Mouse (Mus musculus) frontal cortex, adult (tissue): ENCODE measurements around the gene Wfdc1.

Experiments used
- ATAC-seq: cut with Nextera tagmentation; 2 replicates; pipeline ENCODE4 v1.9.2; 2017; ENCODE audit warnings: mild to moderate bottlenecking, moderate library complexity, mixed read lengths; ENCODE audit not compliant: low TSS enrichment

The Wfdc1 gene

DNA sequence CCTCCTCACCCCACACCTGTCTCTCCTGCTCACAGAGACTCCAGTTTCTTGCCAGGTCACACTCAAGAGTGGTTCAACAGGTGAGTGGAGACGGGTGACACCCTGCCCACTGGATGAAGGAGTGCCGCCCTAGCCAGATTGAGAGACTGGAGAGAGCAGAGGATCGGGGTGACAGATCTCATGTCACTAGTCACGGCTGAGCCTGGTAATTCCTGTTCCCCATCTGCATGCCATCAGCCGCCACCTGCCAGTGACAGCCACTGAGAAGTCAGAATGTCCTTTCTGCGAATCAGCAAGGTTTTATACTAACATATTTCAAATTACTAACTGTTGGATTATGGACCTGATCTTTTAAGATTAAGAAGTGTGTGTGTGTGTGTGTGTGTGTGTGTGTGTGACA lies 24.4 kb downstream of the Wfdc1 start:
- ATAC-seq = no peak

- ATAC-seq = no peak
These were observed 25.8 kb downstream of the Wfdc1 start for GRCm38 (mm10) chr8:119691989-119692388.

- no peak for ATAC-seq
These were observed 28.5 kb downstream of the Wfdc1 start for GRCm38 (mm10) chr8:119694696-119695095.

DNA sequence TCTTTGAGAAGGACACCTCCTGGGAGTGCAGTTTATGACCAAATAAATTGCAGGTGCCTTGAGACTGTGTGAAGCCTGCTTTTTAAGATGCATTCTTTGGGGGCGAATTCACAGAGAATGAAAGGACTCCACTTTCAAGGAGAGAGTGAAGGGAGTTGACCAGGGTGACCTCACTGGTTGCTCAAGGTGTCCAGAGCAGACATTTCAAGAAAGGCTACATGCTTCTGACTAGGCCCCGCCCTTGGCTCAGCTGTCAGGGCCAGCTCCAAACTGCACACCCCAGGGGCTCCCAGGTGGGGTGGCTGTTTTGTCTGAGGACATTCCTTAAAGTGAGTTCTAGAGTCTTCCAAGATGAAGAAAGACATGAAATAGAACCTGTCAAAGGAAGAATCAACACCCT lies 31.0 kb downstream of the Wfdc1 start:
- ATAC-seq = no peak

GRCm38 (mm10) chr8:119698960-119699359 lies 32.8 kb downstream of the Wfdc1 start:
- ATAC-seq = no peak

DNA sequence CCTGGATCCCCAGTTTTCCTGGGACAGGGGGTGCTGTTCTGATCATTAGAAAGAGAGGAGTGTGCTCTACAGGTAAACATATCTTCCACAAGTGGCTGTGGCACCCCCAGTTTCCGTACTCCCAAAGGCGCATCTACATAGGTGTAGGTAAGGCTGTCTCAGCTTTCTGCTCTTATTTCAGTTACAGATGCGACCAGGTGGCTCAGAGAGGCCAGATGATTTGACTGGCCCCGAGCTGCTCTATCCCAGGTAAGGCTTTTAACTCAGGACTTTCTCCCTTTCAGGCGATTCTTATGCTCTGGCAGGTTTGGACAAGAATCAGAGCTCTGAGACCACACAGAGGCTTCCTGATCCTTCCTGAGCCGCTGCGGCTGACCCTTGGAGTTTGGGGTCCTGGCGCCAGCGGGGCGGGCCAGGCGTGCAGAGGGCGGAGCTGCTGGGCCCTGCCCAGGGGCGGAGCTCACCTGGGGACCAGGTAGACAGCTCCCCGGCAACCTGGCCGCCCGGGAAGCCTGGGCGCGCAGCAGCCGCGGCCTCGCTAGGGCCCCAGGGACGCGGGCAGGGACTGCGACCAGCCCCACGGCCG lies 33.5 kb downstream of the Wfdc1 start, which contains the start of gene Atp2c2:
Atp2c2 (plus strand) TSS at position 461 of the 586 bp plus-strand sequence.
- no peak for ATAC-seq

GRCm38 (mm10) chr8:119702965-119703364 lies 36.8 kb downstream of the Wfdc1 start:
- ATAC-seq = no peak

- no peak for ATAC-seq
These were observed 41.0 kb downstream of the Wfdc1 start for GRCm38 (mm10) chr8:119707146-119707545.

- no peak for ATAC-seq
These were observed 42.3 kb downstream of the Wfdc1 start for GRCm38 (mm10) chr8:119708471-119708870.

- ATAC-seq = no peak; the same call in 1 of the 2 replicates
These were observed 42.9 kb downstream of the Wfdc1 start for GRCm38 (mm10) chr8:119708878-119709702.

DNA sequence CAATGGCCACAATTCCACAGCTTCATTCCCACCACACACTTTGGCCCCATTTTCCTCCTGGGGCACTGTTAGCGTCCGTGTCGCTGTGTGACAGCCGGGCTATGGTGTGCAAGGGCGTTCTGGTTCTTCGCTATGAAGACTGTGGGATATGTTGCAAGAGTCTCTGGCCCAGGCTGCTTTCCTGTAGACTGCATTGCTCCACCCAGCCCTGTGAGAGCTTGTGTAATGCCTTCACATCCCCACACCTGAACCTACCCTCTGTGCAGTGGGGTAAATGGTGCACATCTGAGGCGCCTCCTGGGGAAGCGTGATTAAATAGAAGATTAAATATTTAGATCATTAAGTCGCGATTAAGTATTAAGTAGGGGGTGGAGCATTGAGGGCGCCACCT lies 43.5 kb downstream of the Wfdc1 start:
- ATAC-seq = no peak

DNA sequence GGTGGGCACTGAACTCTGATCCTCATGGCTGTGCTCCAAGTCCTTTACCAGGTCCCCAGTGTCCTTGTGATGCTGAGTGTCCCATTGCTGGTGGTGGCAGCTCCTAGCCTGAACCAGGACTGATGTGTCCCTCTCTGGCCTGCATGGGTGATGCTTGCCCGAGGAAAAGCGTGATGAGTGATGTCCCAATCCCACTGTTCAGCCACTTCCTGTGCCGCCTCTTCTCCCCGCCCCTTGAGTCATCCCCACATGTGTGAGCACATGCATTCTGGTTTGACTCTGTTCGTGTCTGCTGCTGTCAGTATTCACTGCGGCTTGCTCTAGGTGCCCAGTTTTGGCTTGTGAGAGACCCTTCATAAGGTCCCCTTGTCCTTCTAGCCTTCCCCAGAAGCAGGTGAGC lies 46.1 kb downstream of the Wfdc1 start:
- ATAC-seq = no peak

DNA sequence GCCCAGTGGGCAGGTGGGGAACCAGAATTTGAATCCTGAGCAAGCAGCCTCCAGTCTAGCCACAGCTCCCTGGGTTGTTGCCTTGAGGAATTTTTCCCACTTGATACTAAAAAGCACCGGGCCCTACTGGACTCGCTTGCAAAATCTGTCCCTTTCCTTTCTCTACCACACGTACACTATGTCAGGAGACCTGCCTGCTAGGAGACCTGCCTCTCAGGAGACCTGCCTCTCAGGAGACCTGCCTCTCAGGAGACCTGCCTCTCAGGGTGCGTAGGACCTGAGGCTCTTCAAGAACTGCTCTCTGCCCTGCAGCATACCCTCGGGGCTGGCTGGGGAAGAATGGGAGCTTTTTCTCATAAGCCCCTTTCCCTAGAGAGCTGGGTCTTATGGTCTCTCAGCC lies 47.3 kb downstream of the Wfdc1 start:
- no peak for ATAC-seq

- no peak for ATAC-seq
These were observed 49.1 kb downstream of the Wfdc1 start for GRCm38 (mm10) chr8:119715221-119715620.

DNA sequence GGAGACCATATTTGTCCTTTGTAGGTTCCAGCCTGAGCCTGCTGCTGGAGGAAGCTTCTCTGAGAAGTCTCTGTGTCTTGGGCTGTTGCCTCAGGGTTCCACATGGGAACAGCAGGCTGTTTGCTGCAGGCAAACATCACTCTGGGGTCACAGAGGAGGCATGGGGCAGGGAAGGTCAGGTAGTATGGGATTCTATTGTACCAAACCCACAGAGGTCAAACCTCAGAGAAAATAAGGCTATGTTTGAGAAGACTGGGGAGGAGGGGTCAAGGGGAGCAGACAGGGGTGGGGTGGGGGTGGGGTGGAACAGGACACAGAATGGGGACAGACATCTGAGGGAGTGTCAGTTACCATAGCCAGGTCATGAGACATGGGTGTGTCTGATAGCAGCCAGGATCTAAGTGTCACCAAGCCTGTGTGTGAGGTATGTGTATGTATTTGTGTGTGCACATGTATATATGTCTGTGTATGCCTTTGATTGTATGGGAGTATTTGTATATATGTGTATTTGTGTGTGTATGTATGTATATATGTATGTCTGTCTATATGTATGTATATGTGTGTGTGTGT lies 50.6 kb downstream of the Wfdc1 start:
- no peak for ATAC-seq

DNA sequence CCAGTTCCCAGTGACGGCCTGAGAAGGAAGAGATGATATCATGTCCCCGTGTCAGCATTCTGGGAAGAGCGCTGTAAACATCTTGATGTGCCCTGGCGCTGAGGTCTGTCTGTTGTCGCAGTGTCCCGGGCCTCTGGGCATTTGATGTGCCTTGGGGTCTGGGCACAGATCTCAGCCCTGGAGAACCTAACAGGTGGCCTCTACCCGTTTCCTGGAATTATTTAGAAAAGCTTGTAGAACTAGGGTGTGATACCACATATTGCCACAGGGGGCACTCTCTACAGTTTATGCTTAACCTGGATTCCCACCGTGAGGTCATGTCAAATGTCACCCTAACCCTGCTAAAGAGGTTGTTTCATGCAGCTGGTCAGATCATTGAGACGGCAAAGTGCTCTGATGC lies 51.6 kb downstream of the Wfdc1 start:
- ATAC-seq = no peak

- peak; percentile 93 for ATAC-seq
These were observed 52.9 kb downstream of the Wfdc1 start for GRCm38 (mm10) chr8:119719011-119719501.

DNA sequence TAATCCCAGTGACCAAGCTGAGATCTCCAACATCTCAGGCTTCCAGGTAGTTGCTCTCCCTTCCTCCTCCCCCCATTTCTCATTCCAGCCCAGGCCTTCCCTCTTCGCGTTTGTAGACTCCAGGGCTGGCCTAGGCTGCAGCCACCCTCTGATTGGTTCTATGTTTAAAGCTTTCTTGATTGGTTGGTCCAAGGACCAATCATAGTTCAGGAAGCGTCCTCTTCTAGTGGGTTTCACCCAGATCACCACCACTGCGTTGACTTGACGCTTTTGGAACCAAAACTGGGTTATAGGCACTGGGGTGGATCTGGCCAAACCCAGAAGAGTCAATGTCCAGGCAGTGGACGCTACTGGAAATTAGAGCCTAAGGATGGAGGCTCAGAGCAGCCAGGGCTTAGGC lies 56.2 kb downstream of the Wfdc1 start:
- ATAC-seq = no peak

- ATAC-seq = no peak
These were observed 57.5 kb downstream of the Wfdc1 start for GRCm38 (mm10) chr8:119723676-119724075.

GRCm38 (mm10) chr8:119724596-119724995 lies 58.4 kb downstream of the Wfdc1 start:
- no peak for ATAC-seq

DNA sequence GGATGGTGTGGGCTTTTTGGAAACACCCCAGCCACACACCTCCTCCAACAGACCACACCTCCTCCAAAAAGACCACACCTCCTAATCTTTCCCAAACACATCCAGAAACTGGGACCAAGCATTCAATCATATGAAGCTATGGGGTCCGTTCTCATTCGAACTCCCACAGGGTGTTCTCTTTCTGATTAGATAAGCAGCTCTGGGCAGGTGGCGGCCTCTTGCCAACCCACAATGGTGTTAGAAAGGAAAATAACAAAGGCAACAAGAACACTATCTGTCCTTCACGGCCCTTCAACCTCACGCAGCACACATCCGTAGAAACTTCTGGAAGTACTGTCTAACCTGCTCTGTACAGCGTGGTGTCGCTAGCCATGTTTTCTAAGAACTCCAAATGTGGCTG lies 60.9 kb downstream of the Wfdc1 start:
- ATAC-seq = no peak

DNA sequence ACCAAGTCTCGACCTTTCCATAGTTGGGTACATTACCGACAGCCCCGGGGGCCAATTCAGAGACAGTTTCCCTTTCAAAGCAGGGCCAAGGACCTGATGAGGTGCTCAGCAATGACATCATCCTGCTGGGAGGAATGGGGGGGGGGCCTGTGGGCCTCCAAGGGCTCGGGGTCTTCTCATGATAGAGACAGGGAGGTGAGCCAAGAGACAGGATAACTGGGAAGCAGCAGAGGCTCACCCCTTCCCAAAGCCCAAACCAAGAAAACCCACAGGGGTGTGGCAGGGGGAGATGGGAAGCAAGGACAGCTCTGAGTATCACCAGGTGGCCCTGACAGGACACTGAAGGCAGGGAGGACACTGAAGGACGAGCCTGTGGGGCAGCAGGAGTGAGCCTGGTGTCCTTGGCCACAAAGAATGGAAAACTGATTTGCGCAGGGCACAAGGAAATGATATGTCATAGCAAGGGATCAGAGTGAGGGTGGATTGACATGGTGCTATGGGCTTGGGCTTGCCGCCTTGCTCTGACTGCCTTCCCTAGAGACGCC lies 62.3 kb downstream of the Wfdc1 start:
- ATAC-seq = no peak

DNA sequence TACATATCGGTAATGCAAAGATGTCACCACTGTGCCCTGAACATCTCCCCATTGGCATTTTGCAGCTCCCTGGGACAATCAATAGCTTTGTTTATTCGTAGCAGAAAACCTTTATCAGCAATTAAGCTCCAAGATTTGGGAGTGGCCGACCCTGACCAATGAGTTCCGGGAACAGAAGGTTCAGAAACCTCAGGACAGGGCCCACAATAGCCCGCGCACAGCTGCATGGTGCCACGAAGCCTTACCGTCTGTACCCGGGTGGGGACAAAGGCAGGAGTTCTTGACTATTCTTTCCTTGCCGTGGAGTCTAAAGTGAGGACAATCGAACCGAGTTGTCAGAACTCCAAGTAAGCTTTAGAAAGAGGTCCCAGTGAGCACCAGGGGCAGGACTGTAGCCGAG lies 65.9 kb downstream of the Wfdc1 start:
- no peak for ATAC-seq
